Mouse (Mus musculus): ENCODE data around the gene Zfyve27.

- TF ChIP-seq CTCF (IDR thresholded peaks at IDR 0.05; ENCODE audit: low read depth, low read length) (no peak), POLR2A (IDR thresholded peaks at IDR 0.05; ENCODE audit: borderline replicate concordance, low read depth, low read length) (no peak)
These were observed 45.2 kb upstream of the Zfyve27 start for GRCm38 (mm10) chr19:42118596-42118995.
